In genomic region chr12:75594404-75594803, GRCm38 (mm10) we compare ENCODE assay signal across 7 mouse cellular contexts. TPM values are rescaled to one million over a fixed set of nuclear protein-coding genes. Genes with fewer than 3 reads are reported as not detected.
DNase-seq lines count a peak whose midpoint lies in the region; ATAC-seq and TF ChIP-seq lines count a peak whose summit lies in the region.

No protein-coding gene starts in this region.

- H3K4me1 ChIP-seq in lung, embryonic 14.5 days (ENCODE audit: insufficient read depth) = peaks cover 5% of the 10 kb centered on the region; the same call in 1 of the 2 replicates
- peaks cover 20% of the 10 kb centered on the region for H3K4me1 ChIP-seq in forebrain, embryonic 13.5 days
- peaks cover 12% of the 10 kb centered on the region for H3K4me1 ChIP-seq in limb, embryonic 13.5 days
- H3K4me1 ChIP-seq in stomach, embryonic 14.5 days (ENCODE audit: control insufficient read depth, insufficient read depth, low read length) = peaks cover 6% of the 10 kb centered on the region; the same call in 1 of the 2 replicates

- H3K27ac ChIP-seq in lung, embryonic 14.5 days (ENCODE audit: low read depth) = no peak overlapping the region
- H3K27ac ChIP-seq in forebrain, embryonic 13.5 days = no peak overlapping the region
- H3K27ac ChIP-seq in limb, embryonic 13.5 days = no peak overlapping the region
- H3K27ac ChIP-seq in stomach, embryonic 14.5 days (ENCODE audit: low read length) = no peak overlapping the region

- peak overlapping the region; percentile 98 for H3K4me3 ChIP-seq in lung, embryonic 14.5 days (ENCODE audit: low read depth, low read length)
- peak overlapping the region; percentile 100 for H3K4me3 ChIP-seq in forebrain, embryonic 13.5 days
- peak overlapping the region; percentile 100 for H3K4me3 ChIP-seq in limb, embryonic 13.5 days
- H3K4me3 ChIP-seq in stomach, embryonic 14.5 days (ENCODE audit: low read depth, low read length) = peak overlapping the region; percentile 100

- WGBS in lung, embryonic 14.5 days = 26% methylated on average over 5 of the region's 5 CpGs
- 47% methylated on average over 5 of the region's 5 CpGs for WGBS in forebrain, embryonic 13.5 days
- 41% methylated on average over 5 of the region's 5 CpGs for WGBS in limb, embryonic 13.5 days
- WGBS in stomach, embryonic 14.5 days = 29% methylated on average over 5 of the region's 5 CpGs

- ATAC-seq in lung, embryonic 14.5 days (ENCODE audit: insufficient read depth) = no peak
- ATAC-seq in forebrain, embryonic 13.5 days = no peak
- ATAC-seq in limb, embryonic 13.5 days (ENCODE audit: low FRiP score, low read depth) = no peak
- no peak for ATAC-seq in stomach, embryonic 14.5 days (ENCODE audit: insufficient number of reproducible peaks, insufficient read depth, low FRiP score, low read depth)

- no peak for DNase-seq in lung, embryonic 14.5 days
- no peak for DNase-seq in lung, postnatal 4 days
- DNase-seq in adrenal gland, postnatal 36 days = no peak
- DNase-seq in adipocyte (ENCODE audit: low spot score) = no peak

- peak overlapping the region; percentile 6; the same call in 1 of the 2 replicates for H3K9ac ChIP-seq in lung, embryonic 14.5 days
- H3K9ac ChIP-seq in forebrain, embryonic 13.5 days = peak overlapping the region; percentile 99
- H3K9ac ChIP-seq in limb, embryonic 13.5 days = peak overlapping the region; percentile 99
- H3K9ac ChIP-seq in stomach, embryonic 14.5 days (replicated peaks; ENCODE audit: low read depth, low read length) = 0 out of 2 replicates have a peak overlapping the region, but pooled peaks have one; percentile 23

- TF ChIP-seq CTCF in lung, embryonic 14.5 days (IDR thresholded peaks at IDR 0.05; ENCODE audit: low read depth) = no peak

- peak overlapping the region; percentile 72 for H3K4me2 ChIP-seq in lung, embryonic 14.5 days
- peak overlapping the region; percentile 83 for H3K4me2 ChIP-seq in forebrain, embryonic 13.5 days
- H3K4me2 ChIP-seq in limb, embryonic 13.5 days (replicated peaks) = peak overlapping the region; percentile 89
- H3K4me2 ChIP-seq in stomach, embryonic 14.5 days (replicated peaks; ENCODE audit: low read depth, low read length) = peak overlapping the region; percentile 84

- H3K27me3 ChIP-seq in lung, embryonic 14.5 days (ENCODE audit: insufficient read depth, low read length) = no peaks in the 10 kb centered on the region
- H3K27me3 ChIP-seq in forebrain, embryonic 13.5 days = no peaks in the 10 kb centered on the region
- no peaks in the 10 kb centered on the region for H3K27me3 ChIP-seq in limb, embryonic 13.5 days
- H3K27me3 ChIP-seq in stomach, embryonic 14.5 days (ENCODE audit: control insufficient read depth, insufficient read depth, low read length) = no peaks in the 10 kb centered on the region

- H3K36me3 ChIP-seq in lung, embryonic 14.5 days (ENCODE audit: insufficient read depth) = peaks cover 33% of the 10 kb centered on the region
- peaks cover 34% of the 10 kb centered on the region for H3K36me3 ChIP-seq in forebrain, embryonic 13.5 days (ENCODE audit: poor library complexity, severe bottlenecking)
- peaks cover 31% of the 10 kb centered on the region for H3K36me3 ChIP-seq in limb, embryonic 13.5 days
- peaks cover 25% of the 10 kb centered on the region for H3K36me3 ChIP-seq in stomach, embryonic 14.5 days (ENCODE audit: control insufficient read depth, insufficient read depth, low read length)

- no peaks in the 10 kb centered on the region for H3K9me3 ChIP-seq in lung, embryonic 14.5 days (ENCODE audit: low read depth, low read length)
- no peaks in the 10 kb centered on the region for H3K9me3 ChIP-seq in forebrain, embryonic 13.5 days (replicated peaks)
- no peaks in the 10 kb centered on the region for H3K9me3 ChIP-seq in limb, embryonic 13.5 days
- no peaks in the 10 kb centered on the region for H3K9me3 ChIP-seq in stomach, embryonic 14.5 days (ENCODE audit: control insufficient read depth, low read depth, low read length)

RNA-seq across cellular contexts. Expression of gene Ppp2r5e, which starts 1.6 kb away (rescaled TPM):
- polyA plus RNA-seq in lung, embryonic 14.5 days (2014; fragmentation: Nextera tagmentation; extraction: Ambion mirVana) = 19.9 and 20.3 TPM in 2 replicates
- 21.8 and 24.0 TPM in 2 replicates for polyA plus RNA-seq in forebrain, embryonic 13.5 days (2015; fragmentation: Nextera tagmentation; extraction: Ambion mirVana)
- 13.7 and 14.3 TPM in 2 replicates for polyA plus RNA-seq in limb, embryonic 13.5 days (2015; fragmentation: Nextera tagmentation; extraction: Ambion mirVana)
- 17.2 and 17.5 TPM in 2 replicates for polyA plus RNA-seq in stomach, embryonic 14.5 days (2014; fragmentation: Nextera tagmentation; extraction: Ambion mirVana)
- total RNA-seq in adrenal gland, postnatal 36 days (2021) = 10 to 100 TPM; 50.2 to 50.8 TPM

Comparison
In these comparisons a context has a peak if more than half of its experiments do, and no peak if none do; other contexts are left out.
1. H3K9ac ChIP-seq: peak in every context shown above with its lines; median percentile 99 in forebrain, embryonic 13.5 days; 99 in limb, embryonic 13.5 days; 23 in stomach, embryonic 14.5 days; 6 in lung, embryonic 14.5 days.